Mouse (Mus musculus) spleen, adult 2 months (tissue): Measurements from ENCODE around the gene Anks1.

Experiments
- CTCF ChIP-seq: fragments of 200-500 bp; IDR thresholded peaks from 2 replicates; pipeline ENCODE4 v1.5.1; 2011; ENCODE audit warnings: mild to moderate bottlenecking, inconsistent platforms; ENCODE audit not compliant: insufficient read depth, insufficient read length, insufficient replicate concordance; ENCODE audit errors: extremely low read depth
- POLR2A ChIP-seq: fragments of 200-500 bp; IDR thresholded peaks from 2 replicates; pipeline ENCODE4 v1.6.1; 2011; ENCODE audit warnings: low read depth, low read length, inconsistent platforms

DNA sequence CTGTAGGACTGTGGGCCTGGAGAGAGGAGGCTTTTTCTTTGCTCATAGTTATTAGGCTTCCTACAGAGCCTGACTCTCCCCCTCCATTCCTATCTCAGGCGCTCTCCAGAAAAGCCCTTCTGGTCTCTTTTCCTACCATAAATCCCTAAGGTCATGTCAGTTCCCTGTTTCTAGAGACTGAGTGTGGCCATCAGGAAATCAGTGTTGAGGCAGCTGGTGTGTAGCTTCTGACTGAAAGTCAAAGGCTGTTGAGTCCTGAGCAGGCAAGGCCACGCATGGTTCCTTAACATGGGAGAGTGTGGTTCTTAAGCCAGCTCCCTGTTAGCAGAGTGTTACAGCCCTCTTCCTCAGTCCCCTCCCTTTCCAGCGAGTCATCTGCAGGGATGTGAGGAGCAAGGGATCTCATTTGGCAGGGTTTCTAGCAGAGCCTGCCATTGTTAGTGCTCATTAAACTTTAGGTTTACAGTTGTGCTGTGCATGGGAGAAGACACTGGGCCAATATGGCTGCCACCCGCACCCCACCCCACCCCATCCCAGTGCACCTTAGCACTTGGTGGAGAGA lies 28.0 kb downstream of the Anks1 start:
- TF ChIP-seq CTCF (no peak), POLR2A (no peak)
